Mouse (Mus musculus): ENCODE results near the gene Gatad2b. TPM values are rescaled to one million over a fixed set of nuclear protein-coding genes. Genes with fewer than 3 reads are reported as not detected.

The Gatad2b gene
- polyA plus RNA-seq, 1 experiment from 2014 or later = 4.7 TPM

DNA sequence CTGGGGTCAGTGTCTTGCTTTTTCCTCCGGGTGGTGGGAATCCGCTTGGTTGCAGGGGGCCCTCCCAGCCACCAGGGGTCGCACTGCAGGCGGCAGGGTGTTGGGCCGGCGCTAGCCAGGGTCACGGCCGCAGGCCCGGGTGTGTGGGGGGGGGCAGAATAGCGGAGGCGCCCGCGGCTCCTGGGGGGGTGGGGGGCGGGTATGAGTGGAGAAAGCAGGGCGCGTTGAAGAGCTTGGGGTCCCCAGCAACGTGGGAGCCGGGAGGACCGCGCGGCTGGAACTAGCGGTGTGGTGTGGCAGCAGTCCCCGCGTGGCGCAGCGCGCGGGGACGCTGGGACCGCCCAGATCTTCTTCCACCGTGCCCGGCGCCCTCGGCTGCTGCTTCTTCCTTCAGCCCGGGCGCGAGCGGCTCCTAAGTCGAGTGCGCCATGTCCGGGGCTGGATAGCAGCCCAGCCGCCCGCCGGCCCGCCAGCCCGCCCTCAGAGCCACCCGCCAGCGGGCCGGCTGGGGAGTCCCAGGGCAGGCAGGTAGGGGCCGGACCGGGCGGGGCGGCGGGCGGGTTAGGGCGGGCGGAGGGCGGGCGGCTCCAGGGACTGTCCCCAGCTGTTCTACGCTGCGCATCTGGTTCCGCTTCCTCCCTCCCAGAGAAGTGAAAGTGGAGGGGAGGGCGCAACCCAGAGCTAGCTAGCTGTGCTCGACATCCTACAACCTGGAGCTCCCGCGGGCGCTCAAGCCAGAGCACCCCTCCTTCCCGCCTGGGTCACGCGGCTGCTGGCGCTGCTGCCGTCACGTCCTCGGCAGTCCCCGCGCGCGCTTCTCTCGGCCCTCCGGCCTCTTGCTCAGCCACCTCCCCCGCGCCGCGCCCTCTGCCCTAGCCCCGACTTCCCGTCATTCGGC lies 27.7 kb upstream of the Gatad2b start, which contains the start of gene Dennd4b:
Gene Dennd4b, plus strand, starts transcription at position 152 of the 898 bp plus-strand sequence.
- peak; percentile 92 for TF ChIP-seq CTCF (IDR thresholded peaks at IDR 0.05; ENCODE audit: low read depth)
- no peaks in the 10 kb centered on the region for H3K9me3 ChIP-seq (ENCODE audit: control insufficient read depth)
- peak; percentile 90 for ATAC-seq
- peak within 1 kb of the TSS; percentile 69 for H3K4me3 ChIP-seq (ENCODE audit: low read depth, low read length)
- under 1% methylated on average over 71 of the region's 87 CpGs for WGBS
- H3K36me3 ChIP-seq (ENCODE audit: control insufficient read depth, insufficient read depth) = peaks cover 36% of the 10 kb centered on the region
- H3K4me1 ChIP-seq (replicated peaks; ENCODE audit: control insufficient read depth, insufficient read depth, low read length) = no peaks in the 10 kb centered on the region; the same call in 1 of the 2 replicates
- H3K27me3 ChIP-seq (replicated peaks; ENCODE audit: control insufficient read depth, insufficient read depth, low read length) = no peaks in the 10 kb centered on the region
- peak within 1 kb of the TSS; percentile 84 for H3K4me2 ChIP-seq (replicated peaks; ENCODE audit: low read depth)
- peak within 1 kb of the TSS; percentile 94 for H3K27ac ChIP-seq (ENCODE audit: low read depth, low read length)
- peak within 1 kb of the TSS; percentile 80 for H3K9ac ChIP-seq (ENCODE audit: low read depth, low read length)

DNA sequence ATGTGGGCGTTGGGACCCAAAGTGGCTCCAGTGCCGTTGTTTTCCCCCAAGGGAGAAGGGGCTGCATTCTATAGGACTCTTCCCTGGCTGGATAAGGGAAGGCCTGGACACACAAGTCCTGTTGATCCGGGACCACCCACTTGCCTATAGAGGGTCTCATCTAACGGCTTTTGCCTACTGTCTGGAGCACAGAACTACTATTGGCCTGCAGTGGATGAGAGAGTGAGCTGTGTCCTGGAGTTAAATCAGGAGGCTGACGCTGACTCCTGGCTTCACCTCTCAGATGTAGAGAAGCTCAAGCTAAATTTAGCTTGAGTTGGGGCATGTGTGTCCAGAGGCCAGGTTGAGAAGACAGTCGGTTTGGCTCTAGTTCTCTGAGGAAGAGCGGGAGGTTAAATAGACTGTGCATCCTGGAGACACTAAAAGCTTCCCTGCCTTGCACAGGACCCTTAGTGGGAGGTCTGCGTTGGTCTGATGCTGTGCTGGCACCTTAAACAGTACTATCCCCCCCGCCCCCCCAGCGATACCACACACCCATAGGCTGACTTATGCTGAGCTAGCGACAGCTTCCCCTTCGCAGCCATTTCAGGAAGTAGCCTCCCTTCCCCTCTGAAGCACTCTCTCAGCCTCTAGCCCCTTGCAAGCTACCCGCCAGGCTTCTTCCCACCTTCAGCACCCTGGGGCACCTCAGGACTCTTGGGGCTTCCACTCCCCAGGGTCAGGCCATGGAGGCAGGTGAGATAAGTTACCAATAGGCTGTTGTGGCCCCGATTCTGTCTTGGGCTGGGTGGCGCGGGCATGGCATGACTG lies 26.8 kb upstream of the Gatad2b start:
- peak overlapping the region; percentile 80 for H3K9ac ChIP-seq (ENCODE audit: low read depth, low read length)
- H3K4me2 ChIP-seq (replicated peaks; ENCODE audit: low read depth) = peak overlapping the region; percentile 84
- H3K27me3 ChIP-seq (replicated peaks; ENCODE audit: control insufficient read depth, insufficient read depth, low read length) = no peaks in the 10 kb centered on the region
- H3K27ac ChIP-seq (ENCODE audit: low read depth, low read length) = peak overlapping the region; percentile 94
- peak overlapping the region; percentile 69 for H3K4me3 ChIP-seq (ENCODE audit: low read depth, low read length)
- no peak; the same call in 1 of the 2 replicates for ATAC-seq
- no peak for TF ChIP-seq CTCF (IDR thresholded peaks at IDR 0.05; ENCODE audit: low read depth)
- peaks cover 27% of the 10 kb centered on the region for H3K36me3 ChIP-seq (ENCODE audit: control insufficient read depth, insufficient read depth)
- no peaks in the 10 kb centered on the region for H3K9me3 ChIP-seq (ENCODE audit: control insufficient read depth)
- 30% methylated on average over 16 of the region's 16 CpGs for WGBS
- H3K4me1 ChIP-seq (replicated peaks; ENCODE audit: control insufficient read depth, insufficient read depth, low read length) = no peaks in the 10 kb centered on the region; the same call in 1 of the 2 replicates

DNA sequence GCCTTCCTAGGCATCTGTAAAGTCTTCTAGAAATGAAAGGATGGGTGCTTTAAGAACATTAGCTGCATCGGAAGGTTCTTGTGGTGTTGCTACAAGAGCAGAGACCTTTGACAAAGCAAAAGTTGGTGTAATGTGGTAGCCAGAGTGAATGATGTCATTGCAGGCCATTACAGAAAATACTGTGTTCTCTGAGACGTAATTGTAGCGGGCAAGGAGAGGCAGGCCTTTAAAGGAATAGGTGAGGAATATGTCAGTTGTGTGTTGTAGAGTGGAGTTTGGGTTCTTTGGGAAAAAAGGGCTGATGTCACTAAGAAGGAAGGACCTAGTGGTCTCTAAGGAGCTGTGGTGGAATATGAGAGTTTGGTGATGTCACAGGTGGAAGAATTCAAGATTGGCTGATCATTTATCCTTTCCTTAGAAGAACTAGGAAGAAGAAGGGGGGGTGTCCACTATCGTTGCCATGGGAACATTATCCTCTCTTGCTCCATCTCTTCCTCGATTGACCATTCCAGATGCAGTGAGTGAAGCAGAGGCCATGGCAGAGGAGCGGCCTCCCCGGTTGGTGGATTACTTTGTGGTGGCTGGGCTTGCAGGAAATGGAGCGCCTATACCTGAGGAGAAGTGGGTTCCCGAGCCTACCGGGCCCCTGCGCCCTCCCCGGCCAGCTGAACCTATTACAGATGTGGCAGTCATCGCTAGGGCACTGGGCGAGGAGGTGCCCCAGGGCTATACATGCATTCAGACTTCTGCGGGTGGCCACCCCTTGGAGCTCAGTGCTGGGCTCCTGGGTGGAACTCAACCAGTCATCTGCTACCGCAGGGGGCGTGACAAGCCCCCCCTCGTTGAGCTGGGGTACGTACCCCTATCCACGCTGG lies 25.8 kb upstream of the Gatad2b start:
- H3K4me1 ChIP-seq (replicated peaks; ENCODE audit: control insufficient read depth, insufficient read depth, low read length) = no peaks in the 10 kb centered on the region; the same call in 1 of the 2 replicates
- H3K27me3 ChIP-seq (replicated peaks; ENCODE audit: control insufficient read depth, insufficient read depth, low read length) = no peaks in the 10 kb centered on the region
- H3K27ac ChIP-seq (ENCODE audit: low read depth, low read length) = 0 out of 2 replicates have a peak overlapping the region, but pooled peaks have one; percentile 94
- H3K4me2 ChIP-seq (replicated peaks; ENCODE audit: low read depth) = no peak overlapping the region; the same call in 1 of the 2 replicates
- ATAC-seq = no peak
- no peak overlapping the region for H3K4me3 ChIP-seq (ENCODE audit: low read depth, low read length)
- H3K9ac ChIP-seq (ENCODE audit: low read depth, low read length) = no peak overlapping the region
- WGBS = 90% methylated on average over 20 of the region's 20 CpGs
- H3K9me3 ChIP-seq (ENCODE audit: control insufficient read depth) = no peaks in the 10 kb centered on the region
- peaks cover 21% of the 10 kb centered on the region; the same call in 1 of the 2 replicates for H3K36me3 ChIP-seq (ENCODE audit: control insufficient read depth, insufficient read depth)
- no peak for TF ChIP-seq CTCF (IDR thresholded peaks at IDR 0.05; ENCODE audit: low read depth)

DNA sequence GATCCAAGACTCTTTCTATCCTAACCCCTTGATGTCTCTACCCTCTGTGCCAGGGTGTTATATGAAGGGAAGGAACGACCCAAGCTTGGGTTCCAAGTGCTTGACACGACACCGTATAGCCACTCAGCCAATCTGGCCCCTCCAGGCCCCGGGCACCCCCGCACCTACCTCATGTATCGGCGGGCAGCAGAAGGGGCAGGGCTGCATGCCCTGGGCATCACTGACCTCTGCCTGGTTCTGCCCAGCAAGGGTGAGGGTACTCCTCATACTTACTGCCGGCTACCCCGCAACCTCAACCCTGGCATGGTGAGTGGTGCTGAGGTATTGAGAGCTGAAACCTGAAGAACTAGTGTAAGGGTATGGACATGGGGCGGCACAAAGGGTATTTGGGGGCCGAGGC lies 24.8 kb upstream of the Gatad2b start:
- Histone ChIP-seq H3K4me2 (replicated peaks; ENCODE audit: low read depth) (no peak overlapping the region), H3K9ac (ENCODE audit: low read depth, low read length) (no peak overlapping the region), H3K4me1 (replicated peaks; ENCODE audit: control insufficient read depth, insufficient read depth, low read length) (no peaks in the 10 kb centered on the region; the same call in 1 of the 2 replicates), H3K27me3 (replicated peaks; ENCODE audit: control insufficient read depth, insufficient read depth, low read length) (no peaks in the 10 kb centered on the region), H3K9me3 (ENCODE audit: control insufficient read depth) (no peaks in the 10 kb centered on the region), H3K27ac (ENCODE audit: low read depth, low read length) (no peak overlapping the region), H3K4me3 (ENCODE audit: low read depth, low read length) (no peak overlapping the region), H3K36me3 (ENCODE audit: control insufficient read depth, insufficient read depth) (peaks cover 18% of the 10 kb centered on the region; the same call in 1 of the 2 replicates)
- no peak for TF ChIP-seq CTCF (IDR thresholded peaks at IDR 0.05; ENCODE audit: low read depth)
- ATAC-seq = no peak
- WGBS = 93% methylated on average over 11 of the region's 11 CpGs

DNA sequence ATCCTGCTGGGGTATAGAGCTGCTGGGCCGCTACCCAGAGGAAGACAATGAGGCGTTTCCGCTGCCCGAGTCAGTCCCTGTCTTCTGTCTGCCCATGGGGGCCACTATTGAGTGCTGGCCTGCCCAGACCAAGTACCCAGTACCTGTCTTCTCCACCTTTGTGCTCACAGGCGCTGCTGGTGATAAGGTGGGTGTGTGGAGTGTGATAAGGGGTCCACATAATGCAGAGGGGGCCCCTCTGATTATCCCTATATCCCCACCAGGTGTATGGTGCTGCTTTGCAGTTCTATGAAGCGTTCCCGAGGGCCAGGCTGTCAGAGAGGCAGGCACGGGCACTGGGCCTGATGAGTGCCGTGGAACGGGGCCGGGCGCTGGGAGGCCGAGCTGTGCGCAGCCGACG lies 24.0 kb upstream of the Gatad2b start:
- no peak overlapping the region for H3K9ac ChIP-seq (ENCODE audit: low read depth, low read length)
- no peak overlapping the region for H3K4me3 ChIP-seq (ENCODE audit: low read depth, low read length)
- TF ChIP-seq CTCF (IDR thresholded peaks at IDR 0.05; ENCODE audit: low read depth) = no peak
- no peak overlapping the region for H3K4me2 ChIP-seq (replicated peaks; ENCODE audit: low read depth)
- no peak overlapping the region for H3K27ac ChIP-seq (ENCODE audit: low read depth, low read length)
- no peaks in the 10 kb centered on the region for H3K9me3 ChIP-seq (ENCODE audit: control insufficient read depth)
- 86% methylated on average over 16 of the region's 16 CpGs for WGBS
- no peaks in the 10 kb centered on the region; the same call in 1 of the 2 replicates for H3K4me1 ChIP-seq (replicated peaks; ENCODE audit: control insufficient read depth, insufficient read depth, low read length)
- peaks cover 16% of the 10 kb centered on the region; the same call in 1 of the 2 replicates for H3K36me3 ChIP-seq (ENCODE audit: control insufficient read depth, insufficient read depth)
- no peaks in the 10 kb centered on the region for H3K27me3 ChIP-seq (replicated peaks; ENCODE audit: control insufficient read depth, insufficient read depth, low read length)
- no peak for ATAC-seq
